Mouse (Mus musculus): ENCODE measurements around the gene Edc3. TPM values are rescaled to one million over a fixed set of nuclear protein-coding genes. Genes with fewer than 3 reads are reported as not detected.
A peak's percentile ranks its signal among the peaks of the same experiment; 100 is the strongest.

The Edc3 gene
- polyA plus RNA-seq, 1 experiment from 2014 or later: 27.7 TPM

GRCm38 (mm10) chr9:57760416-57761146 is 52.2 kb downstream of the Edc3 start:
- H3K4me3 ChIP-seq (replicated peaks; ENCODE audit: low read depth, low read length): no peak overlapping the region
- H3K27ac ChIP-seq (replicated peaks; ENCODE audit: low read depth, low read length): no peak overlapping the region
- no peaks in the 10 kb centered on the region for H3K9me3 ChIP-seq (ENCODE audit: control insufficient read depth, low read length)
- no peak overlapping the region for H3K4me2 ChIP-seq (ENCODE audit: low read length)
- WGBS: 98% methylated on average over 24 of the region's 24 CpGs
- ATAC-seq (ENCODE audit: low FRiP score, low TSS enrichment): no peak
- no peaks in the 10 kb centered on the region for H3K27me3 ChIP-seq (ENCODE audit: control insufficient read depth, insufficient read depth, low read length)
- DNase-seq: no peak
- no peak overlapping the region for H3K9ac ChIP-seq (replicated peaks; ENCODE audit: low read length)
- peaks cover 57% of the 10 kb centered on the region for H3K36me3 ChIP-seq (ENCODE audit: control insufficient read depth, insufficient read depth, low read length)
- H3K4me1 ChIP-seq (ENCODE audit: control insufficient read depth, insufficient read depth, low read length): peaks cover 20% of the 10 kb centered on the region

GRCm38 (mm10) chr9:57761563-57762551 is 53.5 kb downstream of the Edc3 start:
- Histone ChIP-seq H3K4me2 (ENCODE audit: low read length) (peak overlapping the region; percentile 95; the same call in 1 of the 2 replicates), H3K27me3 (ENCODE audit: control insufficient read depth, insufficient read depth, low read length) (no peaks in the 10 kb centered on the region), H3K4me1 (ENCODE audit: control insufficient read depth, insufficient read depth, low read length) (peaks cover 30% of the 10 kb centered on the region), H3K27ac (replicated peaks; ENCODE audit: low read depth, low read length) (no peak overlapping the region), H3K9ac (replicated peaks; ENCODE audit: low read length) (0 out of 2 replicates have a peak overlapping the region, but pooled peaks have one; percentile 9), H3K36me3 (ENCODE audit: control insufficient read depth, insufficient read depth, low read length) (peaks cover 47% of the 10 kb centered on the region), H3K4me3 (replicated peaks; ENCODE audit: low read depth, low read length) (no peak overlapping the region), H3K9me3 (ENCODE audit: control insufficient read depth, low read length) (no peaks in the 10 kb centered on the region)
- 95% methylated on average over 13 of the region's 13 CpGs for WGBS
- ATAC-seq (ENCODE audit: low FRiP score, low TSS enrichment) (no peak), DNase-seq (no peak)

- Histone ChIP-seq H3K9ac (replicated peaks; ENCODE audit: low read length) (peak overlapping the region; percentile 9; the same call in 1 of the 2 replicates), H3K4me3 (replicated peaks; ENCODE audit: low read depth, low read length) (no peak overlapping the region), H3K27me3 (ENCODE audit: control insufficient read depth, insufficient read depth, low read length) (no peaks in the 10 kb centered on the region), H3K27ac (replicated peaks; ENCODE audit: low read depth, low read length) (no peak overlapping the region), H3K36me3 (ENCODE audit: control insufficient read depth, insufficient read depth, low read length) (peaks cover 40% of the 10 kb centered on the region), H3K4me2 (ENCODE audit: low read length) (peak overlapping the region; percentile 95), H3K4me1 (ENCODE audit: control insufficient read depth, insufficient read depth, low read length) (peaks cover 31% of the 10 kb centered on the region), H3K9me3 (ENCODE audit: control insufficient read depth, low read length) (no peaks in the 10 kb centered on the region)
- DNase-seq (peak; percentile 61), ATAC-seq (ENCODE audit: low FRiP score, low TSS enrichment) (no peak)
- WGBS: 66% methylated on average over 6 of the region's 6 CpGs
These were observed 54.2 kb downstream of the Edc3 start for GRCm38 (mm10) chr9:57762563-57762991.

- H3K9ac ChIP-seq (replicated peaks; ENCODE audit: low read length): peak overlapping the region; percentile 100
- DNase-seq: peak; percentile 71
- H3K4me3 ChIP-seq (replicated peaks; ENCODE audit: low read depth, low read length): peak overlapping the region; percentile 92
- H3K36me3 ChIP-seq (ENCODE audit: control insufficient read depth, insufficient read depth, low read length): peaks cover 22% of the 10 kb centered on the region
- H3K4me2 ChIP-seq (ENCODE audit: low read length): peak overlapping the region; percentile 95
- H3K27ac ChIP-seq (replicated peaks; ENCODE audit: low read depth, low read length): peak overlapping the region; percentile 99
- no peaks in the 10 kb centered on the region for H3K9me3 ChIP-seq (ENCODE audit: control insufficient read depth, low read length)
- H3K4me1 ChIP-seq (ENCODE audit: control insufficient read depth, insufficient read depth, low read length): peaks cover 31% of the 10 kb centered on the region
- no peaks in the 10 kb centered on the region for H3K27me3 ChIP-seq (ENCODE audit: control insufficient read depth, insufficient read depth, low read length)
- peak; percentile 59 for ATAC-seq (ENCODE audit: low FRiP score, low TSS enrichment)
- under 1% methylated on average over 57 of the region's 57 CpGs for WGBS
These were observed 56.0 kb downstream of the Edc3 start for GRCm38 (mm10) chr9:57764147-57764973.

GRCm38 (mm10) chr9:57764974-57765363 is 56.6 kb downstream of the Edc3 start:
- H3K27ac ChIP-seq (replicated peaks; ENCODE audit: low read depth, low read length): peak overlapping the region; percentile 99
- no peaks in the 10 kb centered on the region for H3K27me3 ChIP-seq (ENCODE audit: control insufficient read depth, insufficient read depth, low read length)
- H3K4me2 ChIP-seq (ENCODE audit: low read length): peak overlapping the region; percentile 95
- no peaks in the 10 kb centered on the region for H3K9me3 ChIP-seq (ENCODE audit: control insufficient read depth, low read length)
- peak overlapping the region; percentile 100 for H3K9ac ChIP-seq (replicated peaks; ENCODE audit: low read length)
- peak; percentile 95 for DNase-seq
- under 1% methylated on average over 45 of the region's 45 CpGs for WGBS
- peak; percentile 94 for ATAC-seq (ENCODE audit: low FRiP score, low TSS enrichment)
- peaks cover 31% of the 10 kb centered on the region for H3K4me1 ChIP-seq (ENCODE audit: control insufficient read depth, insufficient read depth, low read length)
- peaks cover 16% of the 10 kb centered on the region for H3K36me3 ChIP-seq (ENCODE audit: control insufficient read depth, insufficient read depth, low read length)
- H3K4me3 ChIP-seq (replicated peaks; ENCODE audit: low read depth, low read length): peak overlapping the region; percentile 92

DNA sequence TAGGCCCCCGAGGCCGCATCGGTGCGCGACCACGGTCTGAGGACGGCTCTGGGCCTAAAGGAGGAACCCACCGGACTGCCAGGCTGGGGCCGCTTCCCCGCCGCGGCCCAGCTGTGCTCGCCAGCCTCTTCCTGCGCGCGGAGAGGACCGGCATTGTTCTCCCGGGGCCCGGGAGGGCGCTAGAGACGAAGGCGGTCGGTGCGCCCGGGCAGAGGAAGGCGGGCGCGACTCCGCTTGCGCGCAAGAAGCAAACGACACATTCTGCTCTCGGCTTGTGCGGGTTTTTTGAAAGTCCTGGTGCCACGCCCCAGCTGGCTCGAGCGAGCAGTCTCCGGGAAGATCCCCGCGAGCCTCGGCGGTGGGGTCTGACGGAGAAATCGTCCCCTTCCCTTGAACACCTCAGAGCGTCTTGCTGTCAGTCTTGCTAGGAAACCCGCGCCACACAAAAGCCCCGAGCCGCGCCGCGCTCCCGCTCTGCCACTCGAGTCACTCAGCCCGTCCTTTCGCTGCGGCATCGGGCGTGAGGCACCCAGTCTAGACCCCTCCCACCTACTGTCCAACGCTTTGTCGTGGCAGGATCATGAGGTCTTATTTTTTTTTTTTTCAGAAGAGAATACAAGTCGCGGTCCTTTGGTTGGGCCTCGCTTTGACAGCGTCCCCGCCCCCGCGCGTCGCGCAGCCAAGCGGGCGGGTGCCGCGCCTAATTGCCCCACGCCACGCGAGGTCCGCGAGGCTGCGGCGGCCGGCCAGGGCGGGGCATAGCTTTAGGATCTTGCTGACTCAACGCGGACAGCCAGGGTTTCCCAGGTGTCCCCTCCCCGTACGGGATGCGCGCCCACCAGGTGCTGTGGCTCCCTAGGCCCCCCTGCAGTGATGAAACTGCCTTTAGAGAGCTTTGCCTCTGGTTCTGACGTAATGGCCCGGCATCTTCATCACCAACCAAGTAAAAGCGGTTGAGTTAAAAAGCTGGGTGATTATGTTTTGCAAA is 57.3 kb downstream of the Edc3 start, which contains the start of gene Clk3:
Gene Clk3, minus strand, starts transcription at position 497 of the 988 bp plus-strand sequence.
- peak within 1 kb of the TSS; percentile 100 for H3K9ac ChIP-seq (replicated peaks; ENCODE audit: low read length)
- H3K4me3 ChIP-seq (replicated peaks; ENCODE audit: low read depth, low read length): peak within 1 kb of the TSS; percentile 92
- no peaks in the 10 kb centered on the region for H3K9me3 ChIP-seq (ENCODE audit: control insufficient read depth, low read length)
- ATAC-seq (ENCODE audit: low FRiP score, low TSS enrichment): peak; percentile 72
- H3K4me2 ChIP-seq (ENCODE audit: low read length): peak within 1 kb of the TSS; percentile 95
- no peaks in the 10 kb centered on the region for H3K27me3 ChIP-seq (ENCODE audit: control insufficient read depth, insufficient read depth, low read length)
- H3K4me1 ChIP-seq (ENCODE audit: control insufficient read depth, insufficient read depth, low read length): peaks cover 31% of the 10 kb centered on the region
- WGBS: under 1% methylated on average over 93 of the region's 93 CpGs
- peak; percentile 84 for DNase-seq
- H3K27ac ChIP-seq (replicated peaks; ENCODE audit: low read depth, low read length): peak within 1 kb of the TSS; percentile 99
- H3K36me3 ChIP-seq (ENCODE audit: control insufficient read depth, insufficient read depth, low read length): peaks cover 9% of the 10 kb centered on the region

- H3K4me3 ChIP-seq (replicated peaks; ENCODE audit: low read depth, low read length): peak overlapping the region; percentile 92
- no peak for ATAC-seq (ENCODE audit: low FRiP score, low TSS enrichment)
- H3K9ac ChIP-seq (replicated peaks; ENCODE audit: low read length): peak overlapping the region; percentile 100
- H3K4me2 ChIP-seq (ENCODE audit: low read length): peak overlapping the region; percentile 95
- peak; percentile 37 for DNase-seq
- H3K9me3 ChIP-seq (ENCODE audit: control insufficient read depth, low read length): no peaks in the 10 kb centered on the region
- peaks cover 1% of the 10 kb centered on the region for H3K36me3 ChIP-seq (ENCODE audit: control insufficient read depth, insufficient read depth, low read length)
- H3K27ac ChIP-seq (replicated peaks; ENCODE audit: low read depth, low read length): peak overlapping the region; percentile 99
- H3K27me3 ChIP-seq (ENCODE audit: control insufficient read depth, insufficient read depth, low read length): no peaks in the 10 kb centered on the region
- 33% methylated on average over 6 of the region's 6 CpGs for WGBS
- H3K4me1 ChIP-seq (ENCODE audit: control insufficient read depth, insufficient read depth, low read length): peaks cover 31% of the 10 kb centered on the region
These were observed 58.1 kb downstream of the Edc3 start for GRCm38 (mm10) chr9:57766431-57766830.
